Mouse (Mus musculus) lung, embryonic 14.5 days (tissue): ENCODE results near the gene Krtap4-2. TPM values are rescaled to one million over a fixed set of nuclear protein-coding genes. Genes with fewer than 3 reads are reported as not detected.
"Not testable (repeated sequence)": the region's sequence is repeated elsewhere in the genome, so short reads cannot be mapped to it uniquely, and the experiment has no call there.

Source experiments
- ATAC-seq: fragments of 200-750 bp; cut with Nextera tagmentation; 2 replicates; pipeline ENCODE4 v1.8.0; 2017; ENCODE audit warnings: mild to moderate bottlenecking, moderate TSS enrichment, moderate library complexity; ENCODE audit not compliant: insufficient read depth
- DNase-seq: peaks from one replicate; pipeline ENCODE4 v3.0.0-alpha.2; 2015
- H3K27ac ChIP-seq: fragments of 300-500 bp; sonication (generic); 2 replicates; pipeline ENCODE4 v1.5.1; 2014; ENCODE audit warnings: low read depth, mild to moderate bottlenecking, moderate library complexity
- H3K27me3 ChIP-seq: fragments of 300-500 bp; sonication (generic); 2 replicates; pipeline ENCODE4 v1.6.1; 2014; ENCODE audit warnings: low read length, control low read depth; ENCODE audit not compliant: insufficient read depth
- H3K36me3 ChIP-seq: fragments of 300-500 bp; sonication (generic); 2 replicates; pipeline ENCODE4 v1.6.1; 2014; ENCODE audit warnings: control low read depth; ENCODE audit not compliant: insufficient read depth
- H3K4me1 ChIP-seq: fragments of 300-500 bp; sonication (generic); 2 replicates; pipeline ENCODE4 v1.6.1; 2014; ENCODE audit warnings: antibody characterized with exemption, control low read depth; ENCODE audit not compliant: insufficient read depth
- H3K4me2 ChIP-seq: fragments of 300-500 bp; sonication (generic); 2 replicates; pipeline ENCODE4 v1.6.1; 2014; ENCODE audit warnings: mild to moderate bottlenecking
- H3K4me3 ChIP-seq: fragments of 300-500 bp; sonication (generic); 2 replicates; pipeline ENCODE4 v1.5.1; 2014; ENCODE audit warnings: low read depth, low read length
- H3K9ac ChIP-seq: fragments of 300-500 bp; sonication (generic); 2 replicates; pipeline ENCODE4 v1.6.1; 2014
- H3K9me3 ChIP-seq: fragments of 300-500 bp; sonication (generic); 2 replicates; pipeline ENCODE4 v1.6.1; 2016; ENCODE audit warnings: low read depth, low read length, control low read depth
- CTCF ChIP-seq: IDR thresholded peaks from 2 replicates; pipeline ENCODE4 v1.5.1; 2016; ENCODE audit warnings: antibody characterized with exemption, low read depth
- WGBS: fragments of 180-500 bp; shearing (Covaris S2); extraction: QIAGEN DNeasy Blood & Tissue Kit; methylation state at CpG from one replicate; pipeline ENCODE4 v1.1.7; 2014; 5-methylcytosine and 5-hydroxymethylcytosine counted together
- polyA plus RNA-seq: library from polyadenylated mRNA; unstranded; fragments of >200 nt; fragmentation: Nextera tagmentation; extraction: Ambion mirVana; gene quantifications from 2 replicates; pipeline ENCODE4 v1.2.1, GENCODE M21; 2014

The Krtap4-2 gene
- polyA plus RNA-seq, 1 experiment from 2014 or later, result not detected

- Histone ChIP-seq H3K27ac (no peak within 1 kb of the TSS), H3K27me3 (no peaks in the 10 kb centered on the region), H3K4me1 (no peaks in the 10 kb centered on the region), H3K9ac (no peak within 1 kb of the TSS), H3K36me3 (no peaks in the 10 kb centered on the region), H3K4me3 (no peak within 1 kb of the TSS), H3K9me3 (no peaks in the 10 kb centered on the region), H3K4me2 (no peak within 1 kb of the TSS)
- ATAC-seq (no peak), DNase-seq (no peak)
- TF ChIP-seq CTCF, result no peak
- WGBS, result 77% methylated on average over 4 of the region's 4 CpGs
These were observed 6.7 kb downstream of the Krtap4-2 start, which contains the start of gene Krtap4-1 for GRCm38 (mm10) chr11:99628138-99628537. TSS of gene Krtap4-1 (minus strand) at chr11:99628238.

- ATAC-seq, result no peak
These were observed 14.5 kb downstream of the Krtap4-2 start, which contains the start of gene Gm11562 for GRCm38 (mm10) chr11:99620335-99620734. TSS of gene Gm11562 (minus strand) at chr11:99620435.

GRCm38 (mm10) chr11:99614796-99615363 is 20.0 kb downstream of the Krtap4-2 start, which contains the start of gene Krtap2-4:
TSS of gene Krtap2-4 (minus strand) at chr11:99614846.
- Histone ChIP-seq H3K36me3 (no peaks in the 10 kb centered on the region), H3K9me3 (no peaks in the 10 kb centered on the region), H3K4me3 (no peak within 1 kb of the TSS), H3K27me3 (no peaks in the 10 kb centered on the region), H3K27ac (no peak within 1 kb of the TSS), H3K4me2 (no peak within 1 kb of the TSS), H3K9ac (no peak within 1 kb of the TSS), H3K4me1 (no peaks in the 10 kb centered on the region)
- TF ChIP-seq CTCF, result no peak
- no peak for DNase-seq
- WGBS, result 58% methylated on average over 3 of the region's 3 CpGs
- no peak for ATAC-seq

More at GRCm38 (mm10) chr11:99620335-99620734, 14.5 kb downstream of the Krtap4-2 start, which contains the start of gene Gm11562:
- Histone ChIP-seq H3K4me1 (no peaks in the 10 kb centered on the region), H3K9me3 (no peaks in the 10 kb centered on the region), H3K4me2 (no peak within 1 kb of the TSS), H3K27ac (no peak within 1 kb of the TSS), H3K36me3 (no peaks in the 10 kb centered on the region), H3K9ac (no peak within 1 kb of the TSS), H3K27me3 (no peaks in the 10 kb centered on the region), H3K4me3 (no peak within 1 kb of the TSS)
- WGBS, result 70% methylated on average over 2 of the region's 2 CpGs
- no peak for TF ChIP-seq CTCF
- DNase-seq, result no peak

- not testable (repeated sequence) for H3K36me3 ChIP-seq, H3K9me3 ChIP-seq, H3K9ac ChIP-seq, H3K4me3 ChIP-seq, DNase-seq, H3K4me1 ChIP-seq, H3K27ac ChIP-seq, ATAC-seq, H3K4me2 ChIP-seq, H3K27me3 ChIP-seq
- WGBS, result 54% methylated on average over 1 of the region's 2 CpGs
These were observed 24.8 kb downstream of the Krtap4-2 start, which contains the start of gene Gm11937 for GRCm38 (mm10) chr11:99610089-99610488. TSS of gene Gm11937 (minus strand) at chr11:99610189.

- WGBS, result 75% methylated on average over 1 of the region's 1 CpGs
- DNase-seq (no peak), ATAC-seq (no peak)
- Histone ChIP-seq H3K4me1 (no peaks in the 10 kb centered on the region), H3K4me2 (no peak overlapping the region), H3K4me3 (no peak overlapping the region), H3K27me3 (no peaks in the 10 kb centered on the region), H3K27ac (no peak overlapping the region), H3K36me3 (no peaks in the 10 kb centered on the region), H3K9ac (no peak overlapping the region), H3K9me3 (no peaks in the 10 kb centered on the region)
- TF ChIP-seq CTCF, result no peak
These were observed 25.8 kb downstream of the Krtap4-2 start for GRCm38 (mm10) chr11:99609126-99609525.

GRCm38 (mm10) chr11:99603208-99603607 is 31.7 kb downstream of the Krtap4-2 start, which contains the start of gene Gm11938:
TSS of gene Gm11938 (minus strand) at chr11:99603308.
- H3K9me3 ChIP-seq, ATAC-seq: not testable (repeated sequence)
- WGBS, result 53% methylated on average over 1 of the region's 1 CpGs

GRCm38 (mm10) chr11:99597742-99598141 is 37.1 kb downstream of the Krtap4-2 start, which contains the start of gene Krtap9-3:
TSS of gene Krtap9-3 (minus strand) at chr11:99598105.
- ATAC-seq, H3K4me2 ChIP-seq, H3K9ac ChIP-seq, H3K4me3 ChIP-seq, H3K27ac ChIP-seq, H3K27me3 ChIP-seq, H3K36me3 ChIP-seq, DNase-seq, H3K9me3 ChIP-seq, H3K4me1 ChIP-seq: not testable (repeated sequence)
- WGBS, result 83% methylated on average over 6 of the region's 6 CpGs

More at GRCm38 (mm10) chr11:99603208-99603607, 31.7 kb downstream of the Krtap4-2 start, which contains the start of gene Gm11938:
- not testable (repeated sequence) for H3K4me3 ChIP-seq, H3K27me3 ChIP-seq, H3K36me3 ChIP-seq, H3K4me1 ChIP-seq, H3K4me2 ChIP-seq, DNase-seq, H3K9ac ChIP-seq, H3K27ac ChIP-seq
